Mouse (Mus musculus) liver, embryonic 13.5 days (tissue): ENCODE results near the gene Cobl. TPM values are rescaled to one million over a fixed set of nuclear protein-coding genes. Genes with fewer than 3 reads are reported as not detected.

Experiments used
- ATAC-seq: fragments of 200-750 bp; cut with Nextera tagmentation; 2 replicates; pipeline ENCODE4 v1.8.0; 2017; ENCODE audit warnings: low read depth, mild to moderate bottlenecking, moderate number of reproducible peaks, moderate library complexity
- DNase-seq: peaks from one replicate; pipeline ENCODE4 v3.0.0; 2022
- H3K27ac ChIP-seq: fragments of 300-500 bp; sonication (generic); 2 replicates; pipeline ENCODE4 v1.5.1; 2015; ENCODE audit warnings: moderate library complexity, mild to moderate bottlenecking, inconsistent platforms
- H3K27me3 ChIP-seq: fragments of 300-500 bp; sonication (generic); 2 replicates; pipeline ENCODE4 v1.6.1; 2015; ENCODE audit warnings: mild to moderate bottlenecking, inconsistent platforms
- H3K36me3 ChIP-seq: fragments of 300-500 bp; sonication (generic); 2 replicates; pipeline ENCODE4 v1.6.1; 2015; ENCODE audit warnings: mild to moderate bottlenecking, inconsistent platforms
- H3K4me1 ChIP-seq: fragments of 300-500 bp; sonication (generic); replicated peaks from 2 replicates; pipeline ENCODE4 v1.6.1; 2015; ENCODE audit warnings: inconsistent platforms
- H3K4me2 ChIP-seq: fragments of 300-500 bp; sonication (generic); 2 replicates; pipeline ENCODE4 v1.6.1; 2015; ENCODE audit warnings: inconsistent platforms, mild to moderate bottlenecking, moderate library complexity
- H3K4me3 ChIP-seq: fragments of 300-500 bp; sonication (generic); replicated peaks from 2 replicates; pipeline ENCODE4 v1.5.1; 2015; ENCODE audit warnings: mild to moderate bottlenecking, inconsistent platforms
- H3K9ac ChIP-seq: fragments of 300-500 bp; sonication (generic); 2 replicates; pipeline ENCODE4 v1.6.1; 2015; ENCODE audit warnings: mild to moderate bottlenecking, inconsistent platforms
- H3K9me3 ChIP-seq: fragments of 300-500 bp; sonication (generic); replicated peaks from 2 replicates; pipeline ENCODE4 v1.6.1; 2016; ENCODE audit warnings: inconsistent platforms
- WGBS: fragments of 180-500 bp; shearing (Covaris S2); methylation state at CpG from one replicate; pipeline ENCODE4 v1.1.7; 2015; ENCODE audit not compliant: insufficient replicate concordance; 5-methylcytosine and 5-hydroxymethylcytosine counted together
- polyA plus RNA-seq: library from polyadenylated mRNA; unstranded; fragments of >200 nt; fragmentation: Nextera tagmentation; extraction: Ambion mirVana; gene quantifications from 2 replicates; pipeline ENCODE4 v1.2.1, GENCODE M21; 2015

Cobl gene
- polyA plus RNA-seq, 1 experiment from 2014 or later = 1.3 TPM

GRCm38 (mm10) chr11:12415329-12415728 is 49.4 kb downstream of the Cobl start:
- WGBS = 54% methylated on average over 3 of the region's 3 CpGs
- no peaks in the 10 kb centered on the region for H3K4me1 ChIP-seq
- DNase-seq (no peak), ATAC-seq (no peak)
- no peak overlapping the region for H3K4me2 ChIP-seq
- H3K27me3 ChIP-seq = no peaks in the 10 kb centered on the region
- no peaks in the 10 kb centered on the region for H3K9me3 ChIP-seq
- H3K36me3 ChIP-seq = no peaks in the 10 kb centered on the region
- H3K9ac ChIP-seq = no peak overlapping the region
- no peak overlapping the region for H3K4me3 ChIP-seq
- H3K27ac ChIP-seq = no peak overlapping the region

- DNase-seq = no peak
- Histone ChIP-seq H3K4me2 (no peak overlapping the region), H3K36me3 (no peaks in the 10 kb centered on the region), H3K27me3 (no peaks in the 10 kb centered on the region), H3K4me1 (no peaks in the 10 kb centered on the region), H3K4me3 (no peak overlapping the region), H3K9ac (no peak overlapping the region), H3K9me3 (no peaks in the 10 kb centered on the region), H3K27ac (no peak overlapping the region)
- no peak for ATAC-seq
- 42% methylated on average over 1 of the region's 1 CpGs for WGBS
These were observed 52.8 kb downstream of the Cobl start for GRCm38 (mm10) chr11:12411950-12412349.

- Histone ChIP-seq H3K4me3 (no peak overlapping the region), H3K4me1 (no peaks in the 10 kb centered on the region), H3K4me2 (no peak overlapping the region), H3K27me3 (no peaks in the 10 kb centered on the region), H3K27ac (no peak overlapping the region), H3K9me3 (no peaks in the 10 kb centered on the region), H3K36me3 (no peaks in the 10 kb centered on the region), H3K9ac (no peak overlapping the region)
- ATAC-seq (no peak), DNase-seq (no peak)
- WGBS = 57% methylated on average over 4 of the region's 4 CpGs
These were observed 53.5 kb downstream of the Cobl start for GRCm38 (mm10) chr11:12411075-12411807.

- 52% methylated on average over 4 of the region's 4 CpGs for WGBS
- DNase-seq (no peak), ATAC-seq (no peak)
These were observed 55.3 kb downstream of the Cobl start for GRCm38 (mm10) chr11:12409463-12409862.

GRCm38 (mm10) chr11:12407834-12408233 is 56.9 kb downstream of the Cobl start:
- Histone ChIP-seq H3K36me3 (no peaks in the 10 kb centered on the region), H3K4me1 (no peaks in the 10 kb centered on the region), H3K27me3 (no peaks in the 10 kb centered on the region), H3K27ac (no peak overlapping the region), H3K9me3 (no peaks in the 10 kb centered on the region), H3K4me3 (no peak overlapping the region), H3K4me2 (no peak overlapping the region), H3K9ac (no peak overlapping the region)
- ATAC-seq (no peak), DNase-seq (no peak)
- 58% methylated on average over 6 of the region's 6 CpGs for WGBS

More at GRCm38 (mm10) chr11:12409463-12409862, 55.3 kb downstream of the Cobl start:
- Histone ChIP-seq H3K36me3 (no peaks in the 10 kb centered on the region), H3K27me3 (no peaks in the 10 kb centered on the region), H3K4me2 (no peak overlapping the region), H3K9ac (no peak overlapping the region), H3K4me1 (no peaks in the 10 kb centered on the region), H3K4me3 (no peak overlapping the region), H3K9me3 (no peaks in the 10 kb centered on the region), H3K27ac (no peak overlapping the region)

- Histone ChIP-seq H3K4me2 (no peak overlapping the region), H3K4me1 (no peaks in the 10 kb centered on the region), H3K4me3 (no peak overlapping the region), H3K27me3 (no peaks in the 10 kb centered on the region), H3K9ac (no peak overlapping the region), H3K36me3 (no peaks in the 10 kb centered on the region), H3K9me3 (no peaks in the 10 kb centered on the region), H3K27ac (no peak overlapping the region)
- DNase-seq = no peak
- ATAC-seq = no peak
- 75% methylated on average over 2 of the region's 2 CpGs for WGBS
These were observed 64.9 kb downstream of the Cobl start for GRCm38 (mm10) chr11:12399903-12400302.

- no peak overlapping the region for H3K27ac ChIP-seq
- H3K4me1 ChIP-seq = no peaks in the 10 kb centered on the region
- no peaks in the 10 kb centered on the region for H3K9me3 ChIP-seq
- H3K4me2 ChIP-seq = no peak overlapping the region
- no peak overlapping the region for H3K9ac ChIP-seq
- DNase-seq = no peak
- H3K27me3 ChIP-seq = no peaks in the 10 kb centered on the region
- no peak overlapping the region for H3K4me3 ChIP-seq
- ATAC-seq = no peak
- H3K36me3 ChIP-seq = no peaks in the 10 kb centered on the region
These were observed 68.6 kb downstream of the Cobl start for GRCm38 (mm10) chr11:12396196-12396595.

GRCm38 (mm10) chr11:12394701-12395100 is 70.1 kb downstream of the Cobl start:
- no peak overlapping the region for H3K9ac ChIP-seq
- no peaks in the 10 kb centered on the region for H3K36me3 ChIP-seq
- H3K4me2 ChIP-seq = no peak overlapping the region
- WGBS = 16% methylated on average over 1 of the region's 1 CpGs
- ATAC-seq (no peak), DNase-seq (no peak)
- H3K27me3 ChIP-seq = no peaks in the 10 kb centered on the region
- H3K4me3 ChIP-seq = no peak overlapping the region
- no peak overlapping the region for H3K27ac ChIP-seq
- H3K9me3 ChIP-seq = no peaks in the 10 kb centered on the region
- H3K4me1 ChIP-seq = no peaks in the 10 kb centered on the region

- 44% methylated on average over 3 of the region's 3 CpGs for WGBS
- no peak for ATAC-seq
These were observed 70.6 kb downstream of the Cobl start for GRCm38 (mm10) chr11:12394151-12394550.

GRCm38 (mm10) chr11:12384826-12385225 is 79.9 kb downstream of the Cobl start:
- Histone ChIP-seq H3K27ac (no peak overlapping the region), H3K36me3 (no peaks in the 10 kb centered on the region), H3K9me3 (no peaks in the 10 kb centered on the region), H3K27me3 (no peaks in the 10 kb centered on the region), H3K4me2 (no peak overlapping the region), H3K9ac (no peak overlapping the region), H3K4me1 (no peaks in the 10 kb centered on the region), H3K4me3 (no peak overlapping the region)
- ATAC-seq (no peak), DNase-seq (no peak)
- WGBS = 50% methylated on average over 2 of the region's 2 CpGs

More at GRCm38 (mm10) chr11:12394151-12394550, 70.6 kb downstream of the Cobl start:
- Histone ChIP-seq H3K36me3 (no peaks in the 10 kb centered on the region), H3K4me1 (no peaks in the 10 kb centered on the region), H3K4me3 (no peak overlapping the region), H3K9ac (no peak overlapping the region), H3K27ac (no peak overlapping the region), H3K27me3 (no peaks in the 10 kb centered on the region), H3K4me2 (no peak overlapping the region), H3K9me3 (no peaks in the 10 kb centered on the region)
- no peak for DNase-seq

- Histone ChIP-seq H3K4me2 (no peak overlapping the region), H3K4me1 (no peaks in the 10 kb centered on the region), H3K36me3 (no peaks in the 10 kb centered on the region), H3K27ac (no peak overlapping the region), H3K9me3 (no peaks in the 10 kb centered on the region), H3K9ac (no peak overlapping the region), H3K27me3 (no peaks in the 10 kb centered on the region), H3K4me3 (no peak overlapping the region)
- no peak for DNase-seq
- ATAC-seq = no peak
- 71% methylated on average over 4 of the region's 4 CpGs for WGBS
These were observed 81.8 kb downstream of the Cobl start for GRCm38 (mm10) chr11:12382991-12383390.

GRCm38 (mm10) chr11:12381096-12381495 is 83.7 kb downstream of the Cobl start:
- 46% methylated on average over 3 of the region's 3 CpGs for WGBS
- DNase-seq (no peak), ATAC-seq (no peak)
- Histone ChIP-seq H3K4me2 (no peak overlapping the region), H3K4me1 (no peaks in the 10 kb centered on the region), H3K9me3 (no peaks in the 10 kb centered on the region), H3K9ac (no peak overlapping the region), H3K36me3 (no peaks in the 10 kb centered on the region), H3K27me3 (no peaks in the 10 kb centered on the region), H3K27ac (no peak overlapping the region), H3K4me3 (no peak overlapping the region)
